Mouse (Mus musculus) olfactory bulb, adult 2 months (tissue): ENCODE measurements around the gene Dtymk.

ENCODE experiments used
- CTCF ChIP-seq: fragments of 200-500 bp; IDR thresholded peaks from 2 replicates; pipeline ENCODE4 v1.5.1; 2012; ENCODE audit warnings: low read depth, mild to moderate bottlenecking, low read length, moderate library complexity; ENCODE audit not compliant: insufficient read depth
- POLR2A ChIP-seq: fragments of 200-500 bp; IDR thresholded peaks from 2 replicates; pipeline ENCODE4 v1.6.1; 2012; ENCODE audit warnings: mild to moderate bottlenecking, low read depth, low read length, moderate library complexity; ENCODE audit not compliant: insufficient read depth

GRCm38 (mm10) chr1:93824609-93825008 is 22.9 kb upstream of the Dtymk start, which contains the start of gene D2hgdh:
- TF ChIP-seq POLR2A (no peak), CTCF (no peak)
